Mouse (Mus musculus): Measurements from ENCODE around the gene Osgep. TPM values are rescaled to one million over a fixed set of nuclear protein-coding genes. Genes with fewer than 3 reads are reported as not detected.
"Not testable (repeated sequence)": the region's sequence is repeated elsewhere in the genome, so short reads cannot be mapped to it uniquely, and the experiment has no call there.

The Osgep gene
- 168 and 171 TPM in 2 replicates for polyA plus RNA-seq (2016; fragmentation: Nextera tagmentation; extraction: Ambion mirVana)

DNA sequence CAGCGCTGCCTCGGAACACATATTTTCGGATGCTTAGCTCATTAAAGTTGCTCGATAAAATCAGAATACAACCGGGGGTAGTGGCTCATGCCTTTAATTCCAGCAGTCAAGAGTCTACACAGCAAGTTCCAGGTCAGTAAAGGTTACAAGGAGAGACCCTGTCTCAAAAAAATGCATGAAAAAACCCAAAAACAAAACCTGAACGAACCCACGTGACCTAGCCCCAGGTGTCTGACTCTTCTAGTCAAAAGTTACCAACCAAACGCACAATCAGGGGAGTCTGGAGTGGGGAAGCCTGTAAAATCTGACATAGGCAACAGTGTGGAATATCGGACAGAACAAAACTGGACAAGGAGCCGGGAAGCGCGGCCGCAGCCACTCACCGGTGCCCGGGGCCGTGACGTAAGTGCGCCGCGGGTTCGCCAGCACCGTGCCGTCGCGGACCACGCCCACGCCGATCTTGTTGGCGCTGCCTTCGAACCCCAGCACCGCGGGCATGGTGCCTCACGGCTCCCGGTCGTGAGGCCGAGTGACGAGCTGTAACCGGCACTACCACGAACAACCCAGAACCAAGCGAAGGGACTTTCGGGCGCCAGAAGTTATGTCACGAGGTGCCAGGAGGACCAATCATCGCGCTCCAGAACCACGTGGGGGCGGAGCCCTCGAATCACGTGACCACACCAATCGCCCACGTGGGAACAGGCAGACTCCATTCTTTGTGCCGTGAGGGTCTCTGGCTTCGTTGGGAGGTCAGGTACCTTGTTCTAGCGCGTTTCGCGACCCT, at the start of gene Osgep, which contains the start of gene Apex1:
Gene Osgep (minus strand): TSS at position 613 of the 784 bp plus-strand sequence.
Gene Apex1 (plus strand): TSS at position 688 of the 784 bp plus-strand sequence.
- Histone ChIP-seq H3K27me3 (no peaks in the 10 kb centered on the region), H3K4me2 (peak within 1 kb of the TSS; percentile 76), H3K9me3 (no peaks in the 10 kb centered on the region), H3K27ac (peak within 1 kb of the TSS; percentile 94), H3K4me3 (replicated peaks) (peak within 1 kb of the TSS; percentile 83), H3K36me3 (peaks cover 49% of the 10 kb centered on the region), H3K9ac (replicated peaks) (peak within 1 kb of the TSS; percentile 81), H3K4me1 (replicated peaks) (peaks cover 17% of the 10 kb centered on the region)
- under 1% methylated on average over 57 of the region's 57 CpGs for WGBS
- ATAC-seq (ENCODE audit: insufficient number of reproducible peaks, insufficient read depth, low FRiP score, low TSS enrichment, low read depth) = peak; percentile 95

DNA sequence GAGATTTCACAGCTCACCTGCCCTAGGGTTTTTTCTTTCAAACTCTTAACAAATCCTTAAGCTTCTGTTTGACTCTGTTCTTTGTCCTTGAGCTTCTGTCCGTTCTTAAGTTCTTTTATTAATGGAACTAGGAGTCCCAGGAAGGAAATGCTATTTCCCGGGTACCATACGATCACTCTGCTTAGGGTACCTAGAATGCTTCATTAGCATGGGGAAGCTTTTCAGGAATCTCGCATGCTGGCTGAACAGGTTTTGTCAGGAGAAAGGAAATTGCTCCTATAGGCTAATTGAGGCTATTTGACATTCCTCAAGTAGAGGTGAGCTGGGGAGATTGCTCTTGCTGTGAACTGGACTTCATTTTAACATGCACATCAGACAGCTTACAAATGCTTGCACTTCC, 49.0 kb upstream of the Osgep start:
- no peak overlapping the region for H3K9ac ChIP-seq (replicated peaks)
- no peak for ATAC-seq (ENCODE audit: insufficient number of reproducible peaks, insufficient read depth, low FRiP score, low TSS enrichment, low read depth)
- 46% methylated on average over 4 of the region's 4 CpGs for WGBS
- no peak overlapping the region for H3K4me2 ChIP-seq
- H3K9me3 ChIP-seq = no peaks in the 10 kb centered on the region
- H3K4me1 ChIP-seq (replicated peaks) = peaks cover 12% of the 10 kb centered on the region
- no peak overlapping the region for H3K4me3 ChIP-seq (replicated peaks)
- no peaks in the 10 kb centered on the region for H3K27me3 ChIP-seq
- H3K27ac ChIP-seq = no peak overlapping the region
- H3K36me3 ChIP-seq = no peaks in the 10 kb centered on the region

DNA sequence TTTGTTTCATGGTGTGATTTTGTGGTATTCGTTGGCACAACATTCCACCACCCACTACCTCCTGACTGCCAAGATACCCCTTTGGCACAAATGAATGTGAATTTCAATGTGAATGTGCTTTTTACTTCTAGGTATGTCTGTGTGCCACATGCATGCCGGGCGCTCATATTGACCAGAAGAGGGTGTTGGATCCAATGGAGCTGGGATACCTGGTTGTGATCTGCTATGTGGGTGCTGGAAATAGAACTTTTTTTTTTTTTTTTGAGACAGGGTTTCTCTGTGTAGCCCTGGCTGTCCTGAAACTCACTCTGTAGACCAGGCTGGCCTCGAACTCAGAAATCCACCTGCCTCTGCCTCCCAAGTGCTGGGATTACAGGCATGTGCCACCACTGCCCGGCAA, 48.4 kb upstream of the Osgep start:
- 83% methylated on average over 5 of the region's 5 CpGs for WGBS
- H3K9ac ChIP-seq (replicated peaks); ATAC-seq (ENCODE audit: insufficient number of reproducible peaks, insufficient read depth, low FRiP score, low TSS enrichment, low read depth); H3K27me3 ChIP-seq; H3K4me3 ChIP-seq (replicated peaks); H3K4me2 ChIP-seq; H3K36me3 ChIP-seq; H3K9me3 ChIP-seq; H3K27ac ChIP-seq: not testable (repeated sequence)
- H3K4me1 ChIP-seq (replicated peaks) = peaks cover 12% of the 10 kb centered on the region

DNA sequence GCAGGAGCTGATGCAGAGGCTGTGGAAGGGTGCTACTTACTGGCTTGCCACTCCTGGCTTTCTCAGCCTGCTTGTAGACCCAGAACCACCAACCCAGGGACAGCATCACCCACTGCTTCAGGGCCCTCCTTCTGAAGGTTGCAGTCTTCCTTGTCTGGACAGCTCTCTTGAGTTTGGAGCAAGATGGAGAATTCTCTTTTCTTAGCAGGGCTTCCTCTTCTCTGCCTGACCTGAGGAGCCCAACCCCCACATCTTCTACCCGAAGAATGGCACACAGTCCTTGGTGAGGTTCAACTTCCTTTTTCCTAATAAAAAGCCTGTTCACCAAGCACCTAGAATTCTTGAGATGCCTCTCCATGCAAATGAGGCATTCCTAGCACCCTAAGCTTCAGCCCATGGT, 46.1 kb upstream of the Osgep start:
- Histone ChIP-seq H3K27ac (no peak overlapping the region), H3K27me3 (no peaks in the 10 kb centered on the region), H3K4me3 (replicated peaks) (no peak overlapping the region), H3K9ac (replicated peaks) (no peak overlapping the region), H3K9me3 (no peaks in the 10 kb centered on the region), H3K4me2 (no peak overlapping the region), H3K4me1 (replicated peaks) (peaks cover 6% of the 10 kb centered on the region), H3K36me3 (no peaks in the 10 kb centered on the region)
- WGBS = 82% methylated on average over 1 of the region's 1 CpGs
- no peak for ATAC-seq (ENCODE audit: insufficient number of reproducible peaks, insufficient read depth, low FRiP score, low TSS enrichment, low read depth)

DNA sequence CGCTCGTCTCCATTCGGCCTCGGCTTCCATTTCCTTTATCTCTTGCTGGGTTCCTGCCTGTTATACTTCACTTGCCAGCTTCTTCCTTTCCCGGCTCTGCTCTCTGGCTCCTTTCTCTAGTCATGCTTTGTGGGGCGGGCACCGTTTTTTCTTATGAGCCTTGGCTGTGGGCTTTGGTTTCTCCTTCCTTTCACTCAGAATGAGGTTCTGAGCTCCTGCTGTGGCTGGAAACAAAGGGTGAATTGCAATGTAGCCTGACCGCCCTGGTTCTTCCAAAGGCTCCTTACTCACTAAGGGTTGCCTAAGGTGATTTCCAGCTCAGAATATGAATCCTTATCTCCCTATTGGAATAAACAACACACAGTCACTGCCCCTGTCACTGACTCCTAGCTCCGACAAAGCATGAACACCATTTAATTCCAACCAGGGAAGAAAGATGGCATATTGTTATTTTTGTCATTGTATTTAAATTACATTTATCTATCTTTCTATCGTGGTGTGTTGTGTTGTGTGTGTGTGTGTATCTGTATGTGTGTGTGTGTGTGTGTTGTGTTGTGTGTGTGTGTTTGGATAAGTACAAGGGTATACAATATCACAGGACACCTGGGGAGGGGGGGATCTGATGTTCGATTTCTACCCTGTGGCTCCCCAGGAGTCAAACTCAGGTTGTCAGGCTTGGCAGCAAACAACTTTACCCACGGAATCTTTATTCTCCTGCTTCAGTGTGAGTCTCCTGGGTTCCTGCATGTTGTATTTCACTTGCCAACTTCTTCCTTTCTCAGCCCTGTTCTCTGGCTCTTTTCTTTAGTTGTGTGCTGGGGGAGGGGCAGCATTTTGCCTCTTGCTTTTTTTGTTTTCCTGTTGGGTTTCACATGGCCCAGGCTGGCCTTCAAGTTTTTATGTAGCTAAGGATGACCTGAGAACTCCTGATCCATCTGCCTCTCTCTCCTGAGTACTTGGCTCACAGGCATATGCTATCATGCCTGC, 45.2 kb upstream of the Osgep start:
- WGBS = 49% methylated on average over 12 of the region's 12 CpGs

DNA sequence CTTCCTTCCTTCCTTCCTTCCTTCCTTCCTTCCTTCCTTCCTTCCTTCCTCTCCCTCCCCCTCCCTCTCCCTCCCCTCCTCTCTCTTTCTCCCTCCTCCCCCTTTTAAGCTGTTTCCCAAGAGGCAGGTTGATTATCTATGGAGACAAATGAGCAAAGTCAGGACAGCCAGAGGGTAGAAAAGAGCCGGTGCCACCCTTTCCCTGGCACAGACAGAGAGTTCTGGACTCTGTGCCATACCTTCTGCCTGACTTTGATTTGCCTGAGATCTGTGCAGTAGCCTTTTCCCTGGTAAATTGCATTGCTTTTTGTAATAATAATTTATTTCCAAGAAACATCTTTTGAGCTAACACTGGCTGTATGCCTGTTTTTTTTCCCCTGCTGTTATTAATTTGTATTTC, 44.3 kb upstream of the Osgep start:
- Histone ChIP-seq H3K4me1 (replicated peaks) (peaks cover 6% of the 10 kb centered on the region), H3K4me3 (replicated peaks) (no peak overlapping the region), H3K4me2 (no peak overlapping the region), H3K9ac (replicated peaks) (no peak overlapping the region), H3K9me3 (no peaks in the 10 kb centered on the region), H3K36me3 (no peaks in the 10 kb centered on the region), H3K27ac (no peak overlapping the region), H3K27me3 (no peaks in the 10 kb centered on the region)
- WGBS = 24% methylated on average over 1 of the region's 1 CpGs
- ATAC-seq (ENCODE audit: insufficient number of reproducible peaks, insufficient read depth, low FRiP score, low TSS enrichment, low read depth) = no peak

More for the DNA sequence above, 45.2 kb upstream of the Osgep start:
- H3K36me3 ChIP-seq = no peaks in the 10 kb centered on the region
- H3K9me3 ChIP-seq = no peaks in the 10 kb centered on the region
- no peak for ATAC-seq (ENCODE audit: insufficient number of reproducible peaks, insufficient read depth, low FRiP score, low TSS enrichment, low read depth)
- H3K9ac ChIP-seq (replicated peaks) = no peak overlapping the region
- no peak overlapping the region for H3K4me2 ChIP-seq
- H3K27me3 ChIP-seq = no peaks in the 10 kb centered on the region
- no peak overlapping the region for H3K27ac ChIP-seq
- peaks cover 6% of the 10 kb centered on the region for H3K4me1 ChIP-seq (replicated peaks)
- H3K4me3 ChIP-seq (replicated peaks) = no peak overlapping the region

DNA sequence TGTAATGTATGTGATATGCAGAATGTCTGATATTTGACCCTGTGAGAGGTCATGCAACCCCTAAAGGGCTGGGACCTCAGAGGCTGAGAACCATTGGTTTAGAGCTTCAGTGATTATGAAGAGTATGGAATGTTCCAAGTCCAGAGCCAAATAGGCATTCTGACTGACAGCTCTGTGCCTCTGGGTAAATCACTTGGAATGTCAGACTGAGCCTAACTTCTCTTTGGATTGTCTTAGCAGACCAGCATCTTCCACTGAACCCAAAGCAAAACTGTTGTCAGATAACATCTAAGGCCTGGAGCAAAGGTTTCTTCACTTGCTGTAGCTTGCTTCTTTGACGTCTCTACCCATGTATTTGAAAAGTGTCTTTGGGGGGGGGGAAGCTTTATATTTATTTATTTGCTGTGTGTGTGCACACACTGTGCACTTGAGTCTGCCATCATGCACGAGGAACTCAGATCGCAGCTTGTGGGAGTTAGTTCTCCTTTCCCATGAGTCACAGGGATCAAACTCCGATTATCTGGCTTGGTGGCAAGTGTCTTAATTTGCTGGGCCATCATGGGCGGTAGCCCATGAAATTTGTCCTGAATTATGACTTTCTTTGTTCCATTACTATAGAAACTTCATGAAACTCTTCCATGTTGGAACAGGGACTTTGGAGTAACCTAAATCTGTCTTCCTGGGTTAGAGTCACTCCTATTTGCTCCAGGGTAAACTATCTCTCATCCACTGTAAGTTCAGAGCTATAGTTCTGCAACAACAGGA, 43.7 kb upstream of the Osgep start:
- ATAC-seq (ENCODE audit: insufficient number of reproducible peaks, insufficient read depth, low FRiP score, low TSS enrichment, low read depth) = no peak
- no peaks in the 10 kb centered on the region for H3K27me3 ChIP-seq
- no peaks in the 10 kb centered on the region for H3K9me3 ChIP-seq
- H3K4me3 ChIP-seq (replicated peaks) = no peak overlapping the region
- no peak overlapping the region for H3K27ac ChIP-seq
- H3K4me2 ChIP-seq = no peak overlapping the region
- peaks cover 6% of the 10 kb centered on the region for H3K4me1 ChIP-seq (replicated peaks)
- H3K36me3 ChIP-seq = no peaks in the 10 kb centered on the region
- H3K9ac ChIP-seq (replicated peaks) = no peak overlapping the region
- 83% methylated on average over 5 of the region's 5 CpGs for WGBS

DNA sequence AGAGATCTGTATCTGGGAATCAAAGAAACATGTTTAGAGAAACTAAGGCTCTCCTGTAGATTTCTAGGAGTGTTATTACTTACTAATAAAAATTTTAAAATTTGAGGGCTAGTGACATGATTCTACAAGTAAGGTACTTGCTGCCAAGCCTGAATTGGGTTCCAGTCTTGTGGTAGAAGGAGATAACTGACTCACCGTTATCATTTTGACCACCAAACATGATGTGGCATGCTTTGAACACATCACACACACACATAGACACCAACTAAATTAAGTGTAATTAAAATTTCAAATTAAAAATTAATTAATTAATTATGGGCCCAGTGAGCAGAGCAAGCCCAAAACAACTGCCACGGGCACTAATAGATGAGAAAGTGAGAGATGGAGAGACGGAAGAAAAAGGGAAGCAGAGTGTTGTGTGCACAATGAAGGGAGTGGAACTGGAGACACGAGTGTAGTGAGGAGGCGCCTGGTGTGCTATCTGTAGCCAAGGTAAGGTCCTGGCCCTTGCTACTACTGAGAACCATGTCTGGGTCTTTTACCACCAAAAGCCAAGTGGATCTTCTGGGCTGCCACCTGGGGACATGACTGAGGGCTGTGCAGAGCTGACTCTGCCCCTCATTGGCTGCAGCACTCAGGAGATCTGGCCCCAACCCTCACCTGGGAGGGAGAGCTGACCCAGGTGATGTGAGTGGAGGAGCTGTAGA, 33.7 kb upstream of the Osgep start:
- not testable (repeated sequence) for H3K27me3 ChIP-seq; H3K4me3 ChIP-seq (replicated peaks); H3K27ac ChIP-seq; H3K9me3 ChIP-seq; H3K4me2 ChIP-seq; H3K9ac ChIP-seq (replicated peaks); ATAC-seq (ENCODE audit: insufficient number of reproducible peaks, insufficient read depth, low FRiP score, low TSS enrichment, low read depth); H3K36me3 ChIP-seq; H3K4me1 ChIP-seq (replicated peaks)
- 94% methylated on average over 5 of the region's 5 CpGs for WGBS

DNA sequence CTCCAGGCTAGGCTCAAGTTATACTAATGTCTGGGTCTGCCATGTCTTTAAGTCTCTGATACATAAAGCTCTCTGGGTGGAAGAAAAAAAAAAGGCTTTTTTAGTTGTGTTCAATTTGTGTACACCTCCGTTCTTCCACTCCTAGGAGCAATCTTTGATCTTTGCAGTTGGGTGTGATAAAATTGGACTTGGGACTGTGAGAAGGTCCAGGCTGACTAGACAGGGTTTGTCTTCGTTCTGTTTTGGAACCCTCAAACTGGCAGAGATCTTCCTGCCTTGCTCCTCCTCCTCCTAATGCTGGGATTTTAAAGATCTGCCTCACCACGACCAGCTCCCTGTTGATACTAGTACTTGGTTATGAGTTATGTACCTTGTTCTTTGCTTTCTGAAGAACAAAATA, 32.5 kb upstream of the Osgep start:
- H3K9ac ChIP-seq (replicated peaks); ATAC-seq (ENCODE audit: insufficient number of reproducible peaks, insufficient read depth, low FRiP score, low TSS enrichment, low read depth); H3K4me3 ChIP-seq (replicated peaks); H3K4me1 ChIP-seq (replicated peaks); H3K36me3 ChIP-seq; H3K9me3 ChIP-seq; H3K27me3 ChIP-seq; H3K4me2 ChIP-seq; H3K27ac ChIP-seq: not testable (repeated sequence)
- 57% methylated on average over 3 of the region's 3 CpGs for WGBS

DNA sequence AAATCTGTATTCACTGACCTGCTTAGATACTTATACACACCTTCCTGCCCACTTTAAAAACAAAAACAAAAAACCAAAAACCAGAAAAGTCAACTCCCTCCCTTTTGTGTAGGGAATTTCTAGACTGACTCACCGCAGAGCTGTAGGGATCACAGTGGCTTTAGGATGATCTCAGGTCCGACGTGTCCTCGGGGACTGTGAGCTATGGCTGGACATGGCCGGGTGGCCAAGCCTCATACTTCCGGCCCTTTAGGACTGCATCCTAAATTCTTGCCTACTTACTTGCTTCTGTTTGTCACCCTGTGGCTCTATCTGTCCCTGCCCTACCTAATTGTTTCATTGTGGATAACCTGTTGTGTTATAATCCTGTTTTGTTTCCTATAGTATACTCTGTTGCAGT, 32.0 kb upstream of the Osgep start:
- ATAC-seq (ENCODE audit: insufficient number of reproducible peaks, insufficient read depth, low FRiP score, low TSS enrichment, low read depth); H3K4me3 ChIP-seq (replicated peaks); H3K4me2 ChIP-seq; H3K9ac ChIP-seq (replicated peaks); H3K36me3 ChIP-seq; H3K27me3 ChIP-seq; H3K4me1 ChIP-seq (replicated peaks); H3K9me3 ChIP-seq; H3K27ac ChIP-seq: not testable (repeated sequence)
- 85% methylated on average over 6 of the region's 6 CpGs for WGBS
